16 mouse cellular contexts compared by ENCODE assay signal in genomic region chr9:3518645-3519044, GRCm38 (mm10). TPM values are rescaled to one million over a fixed set of nuclear protein-coding genes. Genes with fewer than 3 reads are reported as not detected.
DNase-seq lines count a peak whose midpoint lies in the region; ATAC-seq and TF ChIP-seq lines count a peak whose summit lies in the region.
"Had no signal": no experiment of that assay in that cellular context is flagged by ENCODE, and none has a peak within 500 bp of the region (broad histone marks: within the 10 kb centered on the region; RNA-seq: fewer than 3 reads in every experiment).

No protein-coding gene starts in this region.

- H3K27ac ChIP-seq in kidney, postnatal 0 days: no peak overlapping the region
- H3K27ac ChIP-seq: embryonic facial prominence, embryonic 15.5 days; limb, embryonic 12.5 days; neural tube, embryonic 12.5 days had no signal

- no peak overlapping the region for H3K4me2 ChIP-seq in kidney, postnatal 0 days (ENCODE audit: low read length)
- H3K4me2 ChIP-seq: embryonic facial prominence, embryonic 15.5 days; limb, embryonic 12.5 days; neural tube, embryonic 12.5 days had no signal

- no peak overlapping the region for H3K9ac ChIP-seq in kidney, postnatal 0 days (ENCODE audit: low read depth, low read length)
- H3K9ac ChIP-seq: embryonic facial prominence, embryonic 15.5 days; limb, embryonic 12.5 days; neural tube, embryonic 12.5 days had no signal

- no peak for ATAC-seq in kidney, postnatal 0 days (replicated peaks; ENCODE audit: low FRiP score, low read depth)

- whole genome bisulfite sequencing in kidney, postnatal 0 days: 93% methylated on average over 1 of the region's 1 CpGs

- H3K4me1 ChIP-seq in kidney, postnatal 0 days (replicated peaks; ENCODE audit: insufficient read depth, low read length): no peaks in the 10 kb centered on the region
- H3K4me1 ChIP-seq: embryonic facial prominence, embryonic 15.5 days; limb, embryonic 12.5 days; megakaryocyte, embryonic 14.5 days; neural tube, embryonic 12.5 days had no signal

- H3K4me3 ChIP-seq in kidney, postnatal 0 days (replicated peaks; ENCODE audit: low read depth, low read length): no peak overlapping the region
- H3K4me3 ChIP-seq: embryonic facial prominence, embryonic 15.5 days; limb, embryonic 12.5 days; megakaryocyte, embryonic 14.5 days; neural tube, embryonic 12.5 days had no signal

- peak; percentile 48 for TF ChIP-seq CTCF in kidney, postnatal 0 days (IDR thresholded peaks at IDR 0.05; ENCODE audit: low read depth)

- peak; percentile 5 for DNase-seq in embryo, embryonic 11 days
- DNase-seq in embryo, embryonic 10 days (ENCODE audit: low spot score): no peak
- peak; percentile 9 for DNase-seq in kidney, postnatal 0 days (ENCODE audit: low spot score)
- DNase-seq in kidney, adult 9 months: no peak
- peak; percentile 37 for DNase-seq in 3T3-L1 (ENCODE audit: low read depth, low spot score)
- peak; percentile 70 for DNase-seq in brain, adult 2 months (ENCODE audit: low read depth, low spot score)
- DNase-seq in ovary, postnatal 14 days (ENCODE audit: low spot score): no peak
- no peak for DNase-seq in thymus, postnatal 36 days
- DNase-seq: cerebellum, postnatal 36 days; heart, postnatal 36 days; kidney, adult 8-10 months; lung, adult 18-20 months had no signal

- H3K9me3 ChIP-seq in kidney, postnatal 0 days (replicated peaks; ENCODE audit: low read length): no peaks in the 10 kb centered on the region
- H3K9me3 ChIP-seq: embryonic facial prominence, embryonic 15.5 days; limb, embryonic 12.5 days; megakaryocyte, embryonic 14.5 days; neural tube, embryonic 12.5 days had no signal

- H3K27me3 ChIP-seq in kidney, postnatal 0 days (ENCODE audit: insufficient read depth, low read length): no peaks in the 10 kb centered on the region
- H3K27me3 ChIP-seq: embryonic facial prominence, embryonic 15.5 days; limb, embryonic 12.5 days; megakaryocyte, embryonic 14.5 days; neural tube, embryonic 12.5 days had no signal

- no peaks in the 10 kb centered on the region for H3K36me3 ChIP-seq in kidney, postnatal 0 days (ENCODE audit: insufficient read depth, low read length)
- H3K36me3 ChIP-seq: embryonic facial prominence, embryonic 15.5 days; limb, embryonic 12.5 days; neural tube, embryonic 12.5 days had no signal

RNA-seq across cellular contexts. Expression of gene Gucy1a2, which starts 13.9 kb away (rescaled TPM):
- 1.5 TPM in 2 replicates for polyA plus RNA-seq in kidney, postnatal 0 days (2015; fragmentation: Nextera tagmentation; extraction: Ambion mirVana)

Comparison
In these comparisons a context has a peak if more than half of its experiments do, and no peak if none do; other contexts are left out.
1. DNase-seq: peak in embryo, embryonic 11 days (single experiment), kidney, postnatal 0 days (single experiment), 3T3-L1 (single experiment) and brain, adult 2 months (single experiment); none in embryo, embryonic 10 days (single experiment), kidney, adult 9 months (single experiment), ovary, postnatal 14 days (single experiment) and thymus, postnatal 36 days (0 of 2).